Mouse (Mus musculus) ovary, postnatal 36 days (tissue): ENCODE measurements around the gene Ankrd2.
A peak's percentile ranks its signal among the peaks of the same experiment; 100 is the strongest.
"Not testable (repeated sequence)": the region's sequence is repeated elsewhere in the genome, so short reads cannot be mapped to it uniquely, and the experiment has no call there.

Experiments
- DNase-seq: peaks from one replicate; pipeline ENCODE4 v3.0.0; 2022; ENCODE audit warnings: low spot score, mixed read lengths

The Ankrd2 gene

DNA sequence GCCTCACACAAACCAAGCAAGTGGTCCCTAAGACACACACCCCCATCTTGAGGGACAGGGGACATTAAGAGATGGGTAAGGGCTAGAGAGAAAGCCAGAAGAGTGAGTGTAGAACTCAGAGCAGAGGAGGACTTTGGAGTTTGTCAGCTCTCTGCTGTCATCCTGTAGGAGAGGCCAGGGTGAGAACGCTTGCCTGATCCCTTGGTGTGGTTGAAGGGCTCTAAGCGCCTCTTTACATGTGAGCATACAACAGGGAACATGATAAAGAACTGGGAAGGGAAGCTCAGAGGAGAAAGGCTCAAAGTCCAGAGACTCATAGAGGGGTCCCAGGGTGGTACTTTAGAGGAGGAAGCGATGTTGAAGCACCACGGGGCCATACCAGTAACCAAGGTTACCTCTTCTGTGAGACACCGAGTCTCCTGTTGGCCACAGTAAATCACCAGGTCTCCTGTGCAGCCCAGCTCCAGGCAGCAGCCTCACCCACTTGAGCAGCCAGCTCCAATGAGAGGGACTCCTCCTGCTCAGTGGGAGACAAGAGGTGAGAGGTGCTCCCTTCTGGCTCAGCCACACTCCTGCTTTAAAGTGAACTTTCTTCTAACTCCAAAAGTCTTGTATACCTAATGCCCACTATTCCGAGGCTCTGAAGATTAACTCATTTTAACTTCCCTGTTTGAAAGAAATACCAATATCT is 21.1 kb downstream of the Ankrd2 start:
- DNase-seq, result no peak

- DNase-seq, result no peak
These were observed 22.6 kb downstream of the Ankrd2 start for GRCm38 (mm10) chr19:42058426-42058825.

- no peak for DNase-seq
These were observed 25.6 kb downstream of the Ankrd2 start for GRCm38 (mm10) chr19:42061443-42061842.

DNA sequence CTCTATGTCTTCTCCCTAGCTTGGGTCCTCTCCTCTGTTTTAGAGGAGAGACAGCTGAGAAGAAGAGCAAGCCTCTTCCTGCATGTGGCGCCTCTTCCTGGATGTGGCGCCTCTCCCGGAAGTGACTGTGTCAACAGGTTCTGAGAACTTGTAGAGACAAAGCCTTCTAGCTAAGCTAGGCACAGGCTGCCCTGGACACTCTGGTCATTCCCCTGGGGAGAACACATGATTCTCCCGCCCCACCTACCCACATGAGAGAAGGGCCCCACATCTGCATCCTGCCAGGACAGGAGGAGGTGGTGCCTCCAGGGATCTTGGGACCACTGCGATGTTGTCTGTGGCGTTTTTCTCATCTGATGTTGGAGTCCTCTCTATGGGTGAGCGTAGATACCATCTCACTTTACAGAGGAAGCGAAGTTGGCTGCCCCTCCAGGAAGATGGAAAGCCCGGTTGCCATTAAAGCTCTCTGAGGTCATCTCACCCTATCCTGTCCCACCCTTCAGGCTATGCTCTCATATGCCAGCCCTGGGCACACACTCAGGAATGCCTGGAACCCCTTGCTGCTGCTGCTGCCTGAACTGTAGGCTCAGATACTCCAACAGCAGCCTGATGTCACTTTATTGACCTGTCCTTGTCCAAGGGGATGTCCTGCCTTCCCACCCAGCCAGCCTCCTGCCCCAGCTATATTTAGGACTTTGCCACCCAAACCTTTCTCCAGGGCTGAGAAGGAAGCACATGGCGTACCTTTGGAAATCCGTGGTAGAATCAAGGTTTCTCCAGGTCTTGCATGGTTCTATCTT is 32.8 kb downstream of the Ankrd2 start:
- DNase-seq, result no peak

GRCm38 (mm10) chr19:42069241-42069525 is 33.4 kb downstream of the Ankrd2 start:
- peak; percentile 19 for DNase-seq

DNA sequence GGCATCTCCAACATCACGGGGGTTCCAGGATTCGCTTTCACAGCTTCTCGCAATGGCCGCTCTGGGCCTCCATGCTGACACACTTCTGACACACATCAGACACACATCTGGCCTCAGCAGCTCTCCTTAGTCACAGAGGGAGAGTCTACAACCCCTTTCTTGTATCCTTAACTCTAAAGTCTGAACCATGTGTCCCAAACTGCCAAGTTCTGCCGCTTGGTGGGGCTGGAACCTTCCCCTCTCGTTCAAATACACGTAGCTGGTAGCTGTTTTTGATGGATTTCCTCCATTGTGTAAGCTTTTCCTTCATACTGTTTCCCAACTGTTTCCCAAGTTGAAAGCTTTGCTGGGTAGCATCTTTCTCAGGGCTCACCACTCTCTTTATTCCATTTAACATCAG is 35.4 kb downstream of the Ankrd2 start:
- no peak for DNase-seq

DNA sequence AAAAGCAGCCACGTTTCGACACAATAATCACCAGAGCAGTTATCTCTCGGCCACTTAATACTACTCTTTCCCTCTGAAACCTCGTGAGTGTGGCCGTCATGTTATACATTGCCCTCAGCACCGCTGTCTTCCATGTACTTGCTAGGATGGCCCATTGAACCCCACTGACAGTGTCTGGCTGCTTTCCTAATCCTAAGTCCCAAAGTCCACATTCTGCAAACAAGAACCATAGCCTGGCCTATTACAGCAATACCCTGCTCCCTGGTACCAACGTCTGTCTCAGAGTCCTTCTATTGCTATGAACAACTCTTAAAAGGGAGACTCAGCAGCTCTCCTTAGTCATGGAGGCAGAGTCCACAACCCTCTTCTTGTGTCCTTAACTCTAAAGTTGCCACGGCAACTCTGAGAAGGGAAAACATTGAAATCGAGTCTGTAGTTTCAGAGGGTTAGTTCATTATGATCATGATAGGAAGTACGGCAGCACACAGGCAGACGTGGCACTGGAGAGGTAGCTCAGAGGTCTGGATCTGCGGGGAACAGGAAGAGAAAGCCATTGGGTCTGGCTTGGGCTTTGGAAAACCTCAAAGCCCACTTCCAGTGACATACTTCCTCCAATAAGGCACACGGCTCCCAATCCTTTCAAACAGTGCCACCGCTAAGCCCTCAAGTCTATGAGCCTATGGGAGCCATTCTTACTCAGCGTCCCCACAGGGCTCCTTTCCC is 36.2 kb downstream of the Ankrd2 start:
- DNase-seq, result no peak

GRCm38 (mm10) chr19:42072802-42073201 is 37.0 kb downstream of the Ankrd2 start:
- no peak for DNase-seq

- DNase-seq, result no peak
These were observed 39.3 kb downstream of the Ankrd2 start for GRCm38 (mm10) chr19:42075051-42075450.

DNA sequence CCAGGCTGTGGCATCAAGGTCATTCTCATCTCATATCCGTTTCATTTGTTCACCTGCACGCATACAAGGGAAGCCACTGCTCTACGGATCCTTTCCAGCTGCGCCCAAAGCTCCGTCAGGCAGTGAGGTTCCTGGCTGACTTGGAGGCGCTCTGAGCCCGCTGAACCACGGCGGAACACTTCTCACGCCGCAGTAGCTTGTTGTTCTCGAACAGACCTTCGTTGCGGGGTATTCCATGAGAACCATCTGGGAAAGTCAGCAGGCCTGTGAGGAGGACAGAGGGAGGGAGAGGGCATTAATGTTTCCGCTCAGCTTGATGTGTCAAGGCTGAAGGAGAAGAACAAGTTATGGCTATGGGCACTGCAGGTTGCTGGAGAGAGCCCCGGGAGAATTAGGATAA is 40.2 kb downstream of the Ankrd2 start:
- no peak for DNase-seq

GRCm38 (mm10) chr19:42078566-42078965 is 42.8 kb downstream of the Ankrd2 start:
- DNase-seq, result no peak

- no peak for DNase-seq
These were observed 43.2 kb downstream of the Ankrd2 start for GRCm38 (mm10) chr19:42079006-42079405.

GRCm38 (mm10) chr19:42079950-42080349 is 44.1 kb downstream of the Ankrd2 start:
- no peak for DNase-seq

DNA sequence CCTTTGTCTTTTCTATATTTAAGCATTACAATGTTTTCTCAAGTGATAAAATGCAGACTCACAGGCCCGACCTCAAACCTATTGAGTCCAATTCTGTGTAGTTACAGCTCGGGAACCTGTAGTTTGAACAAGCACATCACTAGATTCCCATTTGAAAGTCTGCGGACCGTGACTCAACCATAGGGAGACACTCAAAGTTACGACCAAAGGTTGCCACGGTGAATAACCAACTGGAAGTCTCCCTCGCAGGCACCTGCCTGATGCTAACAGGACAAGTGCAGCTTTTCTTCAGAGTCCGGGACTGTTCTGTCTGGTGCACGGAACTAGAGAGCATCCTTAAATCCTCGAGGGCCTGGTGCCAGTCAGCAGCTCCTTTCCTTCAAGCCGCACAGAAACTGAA is 44.7 kb downstream of the Ankrd2 start:
- DNase-seq, result no peak

- DNase-seq, result not testable (repeated sequence)
These were observed 45.8 kb downstream of the Ankrd2 start for GRCm38 (mm10) chr19:42081613-42082012.

GRCm38 (mm10) chr19:42085690-42086089 is 49.9 kb downstream of the Ankrd2 start:
- DNase-seq, result no peak

- DNase-seq, result peak; percentile 86
These were observed 50.4 kb downstream of the Ankrd2 start, which contains the start of gene Morn4 for GRCm38 (mm10) chr19:42086166-42086565. TSS of gene Morn4 (minus strand) at chr19:42086357.

- DNase-seq, result peak; percentile 50
These were observed 53.4 kb downstream of the Ankrd2 start for GRCm38 (mm10) chr19:42089103-42089747.

GRCm38 (mm10) chr19:42089748-42090595 is 54.2 kb downstream of the Ankrd2 start, which contains the start of gene Pi4k2a:
TSS of gene Pi4k2a (plus strand) at chr19:42090470.
- DNase-seq, result peak; percentile 98

- DNase-seq, result no peak
These were observed 54.9 kb downstream of the Ankrd2 start for GRCm38 (mm10) chr19:42090637-42091141.
